In genomic region chr10:39613973-39614372, GRCm38 (mm10) we compare ENCODE assay signal across 9 mouse cellular contexts. TPM values are rescaled to one million over a fixed set of nuclear protein-coding genes. Genes with fewer than 3 reads are reported as not detected.
A peak's percentile ranks its signal among the peaks of the same experiment; 100 is the strongest.
DNase-seq lines count a peak whose midpoint lies in the region; ATAC-seq and TF ChIP-seq lines count a peak whose summit lies in the region.
"Had no signal": no experiment of that assay in that cellular context is flagged by ENCODE, and none has a peak within 500 bp of the region (broad histone marks: within the 10 kb centered on the region; RNA-seq: fewer than 3 reads in every experiment).

No protein-coding gene starts in this region.

- H3K4me3 ChIP-seq in liver, adult 2 months (ENCODE audit: insufficient read depth, low read depth, low read length) = peak overlapping the region; percentile 3; the same call in 1 of the 2 replicates
- H3K4me3 ChIP-seq in limb, embryonic 11.5 days (ENCODE audit: low read depth, low read length) = no peak overlapping the region
- no peak overlapping the region for H3K4me3 ChIP-seq in olfactory bulb, adult 2 months (ENCODE audit: insufficient read depth, low read depth, low read length)

- no peak overlapping the region for H3K4me2 ChIP-seq in limb, embryonic 11.5 days (ENCODE audit: low read depth, severe bottlenecking)

- no peak overlapping the region for H3K9ac ChIP-seq in liver, adult 2 months (ENCODE audit: low read depth, low read length)
- H3K9ac ChIP-seq in limb, embryonic 11.5 days (ENCODE audit: low read length) = no peak overlapping the region
- H3K9ac ChIP-seq: hindbrain, embryonic 15.5 days had no signal

- peaks cover 5% of the 10 kb centered on the region; the same call in 1 of the 2 replicates for H3K79me2 ChIP-seq in liver, adult 2 months (ENCODE audit: control insufficient read depth, insufficient read depth, low read length)

- no peak for TF ChIP-seq CTCF in liver, adult 2 months (IDR thresholded peaks at IDR 0.05; ENCODE audit: low read depth, low read length)
- TF ChIP-seq CTCF in olfactory bulb, adult 2 months (IDR thresholded peaks at IDR 0.05; ENCODE audit: insufficient read depth, low read depth, low read length) = no peak

- 3% methylated on average over 2 of the region's 2 CpGs for WGBS in liver, adult 2 months
- 48% methylated on average over 2 of the region's 2 CpGs for WGBS in limb, embryonic 11.5 days
- WGBS in olfactory bulb, adult 2 months = 11% methylated on average over 2 of the region's 2 CpGs

- H3K36me3 ChIP-seq in liver, adult 2 months (ENCODE audit: control insufficient read depth, insufficient read depth, low read length) = no peaks in the 10 kb centered on the region
- no peaks in the 10 kb centered on the region for H3K36me3 ChIP-seq in limb, embryonic 11.5 days (ENCODE audit: control insufficient read depth, insufficient read depth, low read length)
- H3K36me3 ChIP-seq: hindbrain, embryonic 15.5 days had no signal

- H3K9me3 ChIP-seq in limb, embryonic 11.5 days (ENCODE audit: control insufficient read depth, low read length) = no peaks in the 10 kb centered on the region
- H3K9me3 ChIP-seq: hindbrain, embryonic 15.5 days had no signal

- ATAC-seq in limb, embryonic 11.5 days (ENCODE audit: insufficient number of reproducible peaks, low FRiP score, low TSS enrichment, low read depth) = no peak
- ATAC-seq in monocyte, adult 5-6 weeks (replicated peaks; ENCODE audit: insufficient number of reproducible peaks, low FRiP score, low TSS enrichment, poor library complexity, severe bottlenecking) = no peak

- H3K27ac ChIP-seq in liver, adult 2 months (replicated peaks; ENCODE audit: insufficient read depth, low read depth, low read length) = peak overlapping the region; percentile 94
- H3K27ac ChIP-seq in limb, embryonic 11.5 days (replicated peaks; ENCODE audit: low read depth, low read length) = peak overlapping the region; percentile 77
- H3K27ac ChIP-seq in olfactory bulb, adult 2 months (ENCODE audit: insufficient read depth, low read depth, low read length) = 0 out of 2 replicates have a peak overlapping the region, but pooled peaks have one; percentile 33

- DNase-seq in liver, adult 2 months (ENCODE audit: extremely low read depth, low read depth, low spot score) = peak; percentile 80
- no peak for DNase-seq in liver
- DNase-seq in fat pad, adult 2 months (ENCODE audit: extremely low read depth, low read depth, low spot score) = peak; percentile 59
- no peak for DNase-seq in limb, embryonic 11.5 days (ENCODE audit: low spot score)
- DNase-seq in layer of hippocampus, adult 8-10 months (ENCODE audit: low spot score in 2 of 2) = no peak
- no peak for DNase-seq in thymus, postnatal 25 days

- no peaks in the 10 kb centered on the region for H3K27me3 ChIP-seq in liver, adult 2 months (ENCODE audit: control insufficient read depth, insufficient read depth, low read length)
- no peaks in the 10 kb centered on the region for H3K27me3 ChIP-seq in limb, embryonic 11.5 days (ENCODE audit: control insufficient read depth, insufficient read depth, low read length)
- H3K27me3 ChIP-seq: hindbrain, embryonic 15.5 days had no signal

- TF ChIP-seq POLR2A in liver, adult 2 months (IDR thresholded peaks at IDR 0.05; ENCODE audit: extremely low read depth, insufficient read depth, low read length) = no peak
- TF ChIP-seq POLR2A in olfactory bulb, adult 2 months (IDR thresholded peaks at IDR 0.05; ENCODE audit: insufficient read depth, low read depth, low read length) = no peak

- peaks cover 21% of the 10 kb centered on the region for H3K4me1 ChIP-seq in liver, adult 2 months (ENCODE audit: control insufficient read depth, insufficient read depth, low read length)
- peaks cover 16% of the 10 kb centered on the region for H3K4me1 ChIP-seq in limb, embryonic 11.5 days (ENCODE audit: control insufficient read depth, insufficient read depth, low read length)
- H3K4me1 ChIP-seq in olfactory bulb, adult 2 months (ENCODE audit: control insufficient read depth, insufficient read depth, low read length) = peaks cover 20% of the 10 kb centered on the region

RNA-seq across cellular contexts. Expression of gene Traf3ip2, which starts 1.2 kb away (rescaled TPM):
- total RNA-seq in liver, adult 2 months (2014; rRNA removed) = 0.74 and 1.8 TPM in 2 replicates
- polyA plus RNA-seq in liver, adult 2 months (2012; rRNA removed) = 3.4 and 4.4 TPM in 2 replicates
- 5.9 and 8.0 TPM in 2 replicates for polyA plus RNA-seq in limb, embryonic 11.5 days (2014; fragmentation: Nextera tagmentation; extraction: Ambion mirVana)
- not detected in 2 replicates for polyA plus RNA-seq in olfactory bulb, adult 2 months (2012; ENCODE audit: insufficient read depth, insufficient read length, low replicate concordance, missing spikeins)
- total RNA-seq in layer of hippocampus, adult 8-10 months (2022) = 1 to 10 TPM; 1.1 to 5.0 (median 2.8) TPM
- total RNA-seq in monocyte, adult 5-6 weeks (2017) = 12.2 to 14.9 TPM (median 13.4 TPM) in 3 replicates

Comparison
In these comparisons a context has a peak if more than half of its experiments do, and no peak if none do; other contexts are left out.
1. DNase-seq: peak in liver, adult 2 months (single experiment) and fat pad, adult 2 months (single experiment); none in liver (single experiment), limb, embryonic 11.5 days (single experiment), layer of hippocampus, adult 8-10 months (0 of 2) and thymus, postnatal 25 days (single experiment).
2. H3K27ac ChIP-seq: peak in every context shown above with its lines; median percentile 94 in liver, adult 2 months; 77 in limb, embryonic 11.5 days; 33 in olfactory bulb, adult 2 months.